Mouse (Mus musculus) splenic B cell, adult 2 months (primary cell): ENCODE results near the gene Ces1f.

Experiments
- DNase-seq: peaks from one replicate; pipeline ENCODE4 v3.0.0-alpha.2; 2011; ENCODE audit warnings: low read depth, low spot score
- H3K27me3 ChIP-seq: 2 replicates; pipeline ENCODE4 v1.6.1; 2012; ENCODE audit warnings: mild to moderate bottlenecking, low read length, moderate library complexity, mixed read lengths; ENCODE audit not compliant: control insufficient read depth, poor library complexity, insufficient read depth, severe bottlenecking
- H3K36me3 ChIP-seq: 2 replicates; pipeline ENCODE4 v1.6.1; 2012; ENCODE audit warnings: mild to moderate bottlenecking, low read length, moderate library complexity, mixed read lengths; ENCODE audit not compliant: control insufficient read depth, poor library complexity, insufficient read depth, severe bottlenecking

The Ces1f gene

GRCm38 (mm10) chr8:93279556-93279955 lies at the start of gene Ces1f:
Ces1f (minus strand) TSS chr8:93279747.
- DNase-seq, result no peak
- H3K27me3 ChIP-seq, result no peaks in the 10 kb centered on the region
- no peaks in the 10 kb centered on the region for H3K36me3 ChIP-seq

- Histone ChIP-seq H3K36me3 (no peaks in the 10 kb centered on the region), H3K27me3 (no peaks in the 10 kb centered on the region)
- DNase-seq, result no peak
These were observed 45.6 kb upstream of the Ces1f start for GRCm38 (mm10) chr8:93325123-93325522.

GRCm38 (mm10) chr8:93317031-93317430 lies 37.5 kb upstream of the Ces1f start:
- H3K27me3 ChIP-seq, result no peaks in the 10 kb centered on the region
- H3K36me3 ChIP-seq, result no peaks in the 10 kb centered on the region
- no peak for DNase-seq

- DNase-seq, result no peak
- H3K27me3 ChIP-seq, result no peaks in the 10 kb centered on the region
- no peaks in the 10 kb centered on the region for H3K36me3 ChIP-seq
These were observed 36.0 kb upstream of the Ces1f start for GRCm38 (mm10) chr8:93315557-93315956.

GRCm38 (mm10) chr8:93283896-93284295 lies 4.3 kb upstream of the Ces1f start:
- no peak for DNase-seq
- H3K36me3 ChIP-seq, result no peaks in the 10 kb centered on the region
- no peaks in the 10 kb centered on the region for H3K27me3 ChIP-seq

GRCm38 (mm10) chr8:93282349-93282748 lies 2.8 kb upstream of the Ces1f start:
- no peak for DNase-seq
- Histone ChIP-seq H3K36me3 (no peaks in the 10 kb centered on the region), H3K27me3 (no peaks in the 10 kb centered on the region)

GRCm38 (mm10) chr8:93278176-93278805 lies 1.3 kb downstream of the Ces1f start:
- DNase-seq, result no peak

GRCm38 (mm10) chr8:93274609-93275008 lies 4.9 kb downstream of the Ces1f start:
- H3K27me3 ChIP-seq, result no peaks in the 10 kb centered on the region

More at GRCm38 (mm10) chr8:93278176-93278805, 1.3 kb downstream of the Ces1f start:
- no peaks in the 10 kb centered on the region for H3K36me3 ChIP-seq
- no peaks in the 10 kb centered on the region for H3K27me3 ChIP-seq

GRCm38 (mm10) chr8:93273321-93273720 lies 6.2 kb downstream of the Ces1f start:
- Histone ChIP-seq H3K27me3 (no peaks in the 10 kb centered on the region), H3K36me3 (no peaks in the 10 kb centered on the region)
- DNase-seq, result no peak

More at GRCm38 (mm10) chr8:93274609-93275008, 4.9 kb downstream of the Ces1f start:
- no peak for DNase-seq
- H3K36me3 ChIP-seq, result no peaks in the 10 kb centered on the region

GRCm38 (mm10) chr8:93272686-93273085 lies 6.9 kb downstream of the Ces1f start:
- no peaks in the 10 kb centered on the region for H3K27me3 ChIP-seq
- DNase-seq, result no peak
- no peaks in the 10 kb centered on the region for H3K36me3 ChIP-seq

GRCm38 (mm10) chr8:93261436-93261835 lies 18.1 kb downstream of the Ces1f start:
- Histone ChIP-seq H3K27me3 (no peaks in the 10 kb centered on the region), H3K36me3 (no peaks in the 10 kb centered on the region)
- no peak for DNase-seq

- DNase-seq, result no peak
- H3K27me3 ChIP-seq, result no peaks in the 10 kb centered on the region
- no peaks in the 10 kb centered on the region for H3K36me3 ChIP-seq
These were observed 27.1 kb downstream of the Ces1f start for GRCm38 (mm10) chr8:93252400-93252925.

- Histone ChIP-seq H3K36me3 (no peaks in the 10 kb centered on the region), H3K27me3 (no peaks in the 10 kb centered on the region; the same call in 1 of the 2 replicates)
- no peak for DNase-seq
These were observed 33.5 kb downstream of the Ces1f start for GRCm38 (mm10) chr8:93246057-93246456.

GRCm38 (mm10) chr8:93239884-93240283 lies 39.7 kb downstream of the Ces1f start:
- no peaks in the 10 kb centered on the region for H3K36me3 ChIP-seq
- H3K27me3 ChIP-seq, result no peaks in the 10 kb centered on the region; the same call in 1 of the 2 replicates
- no peak for DNase-seq

GRCm38 (mm10) chr8:93235681-93236080 lies 43.9 kb downstream of the Ces1f start:
- no peaks in the 10 kb centered on the region for H3K36me3 ChIP-seq
- H3K27me3 ChIP-seq, result no peaks in the 10 kb centered on the region
- no peak for DNase-seq

- no peaks in the 10 kb centered on the region for H3K36me3 ChIP-seq
- DNase-seq, result no peak
- no peaks in the 10 kb centered on the region for H3K27me3 ChIP-seq
These were observed 44.8 kb downstream of the Ces1f start for GRCm38 (mm10) chr8:93234706-93235105.
